Comparison of ENCODE assay signal across 41 mouse cellular contexts in the genomic region with DNA sequence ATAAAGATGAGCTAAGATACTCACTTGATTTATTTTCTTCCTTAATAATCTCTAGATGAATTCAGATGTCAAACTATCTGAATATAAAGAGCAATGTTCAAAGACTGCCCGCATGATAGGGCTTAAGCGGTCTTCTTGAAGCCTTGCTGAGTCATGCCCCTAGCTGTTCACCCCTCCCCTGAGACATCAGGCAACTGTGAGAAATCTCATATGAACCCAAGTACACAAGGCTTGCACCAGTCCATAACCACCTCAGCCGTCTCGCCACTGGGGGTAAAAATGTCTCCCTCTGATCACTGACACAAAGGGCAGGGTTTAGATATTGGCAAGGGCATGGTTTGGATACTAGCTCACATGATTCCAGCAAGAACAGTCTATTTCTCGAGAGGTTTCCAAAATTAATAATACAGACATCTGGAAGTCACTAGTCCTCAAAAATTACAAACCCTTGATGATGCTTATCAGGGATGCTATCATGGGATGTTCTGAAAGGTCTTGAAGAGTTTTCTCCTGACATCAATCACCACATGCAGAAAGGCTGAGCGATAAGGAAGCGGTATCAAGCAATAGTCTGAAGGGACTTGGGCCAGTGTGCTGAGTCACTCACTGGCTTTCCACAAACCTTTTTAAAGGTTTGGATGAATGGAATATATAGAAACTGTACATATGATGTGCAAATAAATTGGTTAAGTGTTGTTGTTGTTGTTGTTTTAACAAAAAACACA. TPM values are rescaled to one million over a fixed set of nuclear protein-coding genes. Genes with fewer than 3 reads are reported as not detected.
DNase-seq lines count a peak whose midpoint lies in the region; ATAC-seq and TF ChIP-seq lines count a peak whose summit lies in the region.
"Had no signal": no experiment of that assay in that cellular context is flagged by ENCODE, and none has a peak within 500 bp of the region (broad histone marks: within the 10 kb centered on the region; RNA-seq: fewer than 3 reads in every experiment).

No protein-coding gene starts in this region.

- TF ChIP-seq RAD21 in MEL (IDR thresholded peaks at IDR 0.05; ENCODE audit: low read depth, low read length) = no peak

- H3K9ac ChIP-seq in MEL (ENCODE audit: control insufficient read depth, low read depth, low read length, poor library complexity, severe bottlenecking) = no peak overlapping the region
- no peak overlapping the region for H3K9ac ChIP-seq in midbrain, embryonic 11.5 days (ENCODE audit: low read length)
- H3K9ac ChIP-seq: kidney, embryonic 15.5 days; liver, embryonic 14.5 days; midbrain, embryonic 13.5 days; neural tube, embryonic 15.5 days had no signal

- peak; percentile 76 for DNase-seq in 3T3-L1 (ENCODE audit: low read depth, low spot score)
- DNase-seq in MEL (ENCODE audit: low read depth, low spot score) = peak; percentile 6
- no peak for DNase-seq in kidney, postnatal 10 days
- no peak for DNase-seq in midbrain, embryonic 11.5 days (ENCODE audit: low spot score, missing footprints)
- no peak for DNase-seq in yolk sac, embryonic 10.5 days (ENCODE audit: low spot score)
- DNase-seq: adrenal gland, postnatal 14 days; cerebellum, adult 18-20 months; cerebellum, postnatal 10 days; gastrocnemius, postnatal 36 days; heart, postnatal 14 days; kidney, adult 18-20 months; kidney, postnatal 36 days; layer of hippocampus, postnatal 36 days; liver; lung, adult 2 months; lung, postnatal 10 days; retina, postnatal 1 day; right cerebral cortex, postnatal 14 days had no signal

- no peak for TF ChIP-seq EP300 in MEL (IDR thresholded peaks at IDR 0.05; ENCODE audit: low read depth in 1 of 2, low read length in 2 of 2)

- no peak overlapping the region for H3K4me2 ChIP-seq in midbrain, embryonic 11.5 days
- H3K4me2 ChIP-seq: kidney, embryonic 15.5 days; midbrain, embryonic 13.5 days; neural tube, embryonic 15.5 days had no signal

- no peaks in the 10 kb centered on the region; a peak in 2 of 4 replicates for H3K27me3 ChIP-seq in MEL (ENCODE audit: control insufficient read depth in 1 of 2, insufficient read depth in 2 of 2, low read length in 2 of 2)
- H3K27me3 ChIP-seq in midbrain, embryonic 11.5 days (ENCODE audit: control insufficient read depth, insufficient read depth, low read length) = no peaks in the 10 kb centered on the region
- H3K27me3 ChIP-seq: kidney, embryonic 15.5 days; midbrain, embryonic 13.5 days; neural tube, embryonic 15.5 days had no signal

- 91% methylated on average over 7 of the region's 7 CpGs for WGBS in midbrain, embryonic 11.5 days

- no peaks in the 10 kb centered on the region for H3K79me2 ChIP-seq in MEL (ENCODE audit: control insufficient read depth, insufficient read depth, low read length, poor library complexity)

- TF ChIP-seq POLR2A in MEL (IDR thresholded peaks at IDR 0.05; ENCODE audit: control insufficient read depth in 1 of 2, insufficient read depth in 1 of 2, low read depth in 1 of 2, low read length in 2 of 2, poor library complexity in 1 of 2) = no peak
- TF ChIP-seq POLR2A in embryonic fibroblast, embryonic 13.5 days (IDR thresholded peaks at IDR 0.05; ENCODE audit: low read depth, low read length) = no peak

- ATAC-seq in megakaryocyte-erythroid progenitor cell, adult 5-6 weeks (replicated peaks; ENCODE audit: low FRiP score, low TSS enrichment, poor library complexity, severe bottlenecking) = peak; percentile 50; the same call in 1 of the 2 replicates
- no peak for ATAC-seq in midbrain, embryonic 11.5 days (ENCODE audit: low FRiP score)
- ATAC-seq: forebrain, embryonic 14.5 days; hindbrain, embryonic 16.5 days; midbrain, embryonic 13.5 days had no signal

- no peak overlapping the region for H3K4me3 ChIP-seq in MEL (ENCODE audit: control insufficient read depth in 1 of 2, insufficient read depth in 1 of 2, low read depth in 2 of 2, low read length in 2 of 2)
- no peak overlapping the region for H3K4me3 ChIP-seq in embryonic fibroblast, embryonic 13.5 days (ENCODE audit: insufficient read depth, low read length)
- H3K4me3 ChIP-seq in midbrain, embryonic 11.5 days (ENCODE audit: low read depth, low read length) = no peak overlapping the region
- H3K4me3 ChIP-seq: kidney, embryonic 15.5 days; midbrain, embryonic 13.5 days; neural tube, embryonic 15.5 days had no signal

- TF ChIP-seq CTCF in MEL (IDR thresholded peaks at IDR 0.05 in 2 of 3, conservative IDR thresholded peaks at IDR 0.05 in 1 of 3; ENCODE audit: control insufficient read depth in 1 of 3, insufficient read depth in 1 of 3, low read depth in 2 of 3, low read length in 3 of 3, poor library complexity in 1 of 3, severe bottlenecking in 1 of 3) = no peak
- no peak for TF ChIP-seq CTCF in embryonic fibroblast, embryonic 13.5 days (IDR thresholded peaks at IDR 0.05; ENCODE audit: borderline replicate concordance, insufficient read depth, low read length)

- H3K9me3 ChIP-seq in MEL (replicated peaks; ENCODE audit: insufficient read depth, low read length) = no peaks in the 10 kb centered on the region
- no peaks in the 10 kb centered on the region for H3K9me3 ChIP-seq in midbrain, embryonic 11.5 days (ENCODE audit: control insufficient read depth, low read length)
- H3K9me3 ChIP-seq: kidney, embryonic 15.5 days; midbrain, embryonic 13.5 days; neural tube, embryonic 15.5 days had no signal

- no peaks in the 10 kb centered on the region for H3K4me1 ChIP-seq in MEL (ENCODE audit: control insufficient read depth in 1 of 2, insufficient read depth in 2 of 2, low read length in 2 of 2)
- peaks cover 23% of the 10 kb centered on the region for H3K4me1 ChIP-seq in embryonic fibroblast, embryonic 13.5 days (ENCODE audit: control insufficient read depth, insufficient read depth, low read length)
- H3K4me1 ChIP-seq in midbrain, embryonic 11.5 days (ENCODE audit: control insufficient read depth, insufficient read depth, low read length) = peaks cover 17% of the 10 kb centered on the region

- H3K27ac ChIP-seq in MEL (ENCODE audit: control insufficient read depth, low read depth, low read length) = no peak overlapping the region
- peak overlapping the region; percentile 47 for H3K27ac ChIP-seq in embryonic fibroblast, embryonic 13.5 days (ENCODE audit: insufficient read depth, low read length)
- H3K27ac ChIP-seq in midbrain, embryonic 11.5 days (ENCODE audit: low read depth, low read length) = no peak overlapping the region
- H3K27ac ChIP-seq: kidney, embryonic 15.5 days; liver, embryonic 14.5 days; midbrain, embryonic 13.5 days; neural tube, embryonic 15.5 days had no signal

- no peaks in the 10 kb centered on the region for H3K36me3 ChIP-seq in MEL (ENCODE audit: control insufficient read depth in 1 of 2, insufficient read depth in 2 of 2, low read length in 2 of 2)
- H3K36me3 ChIP-seq in midbrain, embryonic 11.5 days (ENCODE audit: control insufficient read depth, insufficient read depth, low read length) = no peaks in the 10 kb centered on the region
- H3K36me3 ChIP-seq: kidney, embryonic 15.5 days; midbrain, embryonic 13.5 days; neural tube, embryonic 15.5 days had no signal

TF ChIP-seq in MEL, 35 proteins besides CTCF, POLR2A, EP300 and RAD21:
- TF ChIP-seq TAL1 (IDR thresholded peaks at IDR 0.05; ENCODE audit: low read length) (no peak), NRF1 (IDR thresholded peaks at IDR 0.05; ENCODE audit: insufficient read depth, low read depth, low read length, poor library complexity, severe bottlenecking) (no peak), MAX (IDR thresholded peaks at IDR 0.05; ENCODE audit: low read length) (no peak), RCOR1 (IDR thresholded peaks at IDR 0.05; ENCODE audit: low read depth, low read length) (no peak), ZC3H11A (IDR thresholded peaks at IDR 0.05; ENCODE audit: low read depth, low read length) (no peak), MYC (IDR thresholded peaks at IDR 0.05; ENCODE audit: low read depth, low read length) (no peak), E2F4 (IDR thresholded peaks at IDR 0.05; ENCODE audit: borderline replicate concordance, low read depth, low read length) (no peak), POLR2AphosphoS2 (IDR thresholded peaks at IDR 0.05; ENCODE audit: low read length) (no peak), USF2 (IDR thresholded peaks at IDR 0.05; ENCODE audit: borderline replicate concordance in 1 of 2, insufficient read depth in 1 of 2, low read depth in 1 of 2, low read length in 2 of 2) (no peak), ETS1 (IDR thresholded peaks at IDR 0.05; ENCODE audit: low read depth, low read length) (no peak), TBP (IDR thresholded peaks at IDR 0.05; ENCODE audit: low read depth, low read length) (no peak), POLR2AphosphoS5 (IDR thresholded peaks at IDR 0.05; ENCODE audit: borderline replicate concordance, low read depth, low read length) (no peak), GABPA (IDR thresholded peaks at IDR 0.05; ENCODE audit: low read depth, low read length) (no peak), MAZ (IDR thresholded peaks at IDR 0.05; ENCODE audit: low read depth, low read length) (no peak), GATA1 (IDR thresholded peaks at IDR 0.05; ENCODE audit: low read depth, low read length) (no peak), UBTF (IDR thresholded peaks at IDR 0.05; ENCODE audit: borderline replicate concordance, insufficient read depth, low read depth, low read length) (no peak), ZNF384 (IDR thresholded peaks at IDR 0.05; ENCODE audit: low read depth, low read length) (no peak)

RNA-seq across cellular contexts. Expression of a gene that starts 20.0 kb away (rescaled TPM):
- not detected in 2 replicates for total RNA-seq in MEL (2012; rRNA removed)
- polyA plus RNA-seq in MEL (2012; ENCODE audit: insufficient read depth in 1 of 2, insufficient read length in 2 of 2, low read depth in 1 of 2, low replicate concordance in 2 of 2, missing spikeins in 1 of 2) = not detected
- 168 and 276 TPM in 2 replicates for polyA plus RNA-seq in embryonic fibroblast, embryonic 13.5 days (2011; ENCODE audit: insufficient read length, low read depth, missing spikeins)
- not detected in 2 replicates for total RNA-seq in megakaryocyte-erythroid progenitor cell, adult 5-6 weeks (2014; fragmentation: Nextera tagmentation)
- total RNA-seq in megakaryocyte-erythroid progenitor cell, adult 5-6 weeks (2017) = not detected in 2 replicates
- polyA plus RNA-seq in midbrain, embryonic 11.5 days (2014; fragmentation: Nextera tagmentation; extraction: Ambion mirVana) = 4.2 and 4.8 TPM in 2 replicates
- total RNA-seq: monocyte, adult 5-6 weeks had no signal

RNA-seq across cellular contexts. Expression of a gene that starts 32.8 kb away (rescaled TPM):
- total RNA-seq in MEL (2012; rRNA removed) = not detected in 2 replicates
- not detected for polyA plus RNA-seq in MEL (2012; ENCODE audit: insufficient read depth in 1 of 2, insufficient read length in 2 of 2, low read depth in 1 of 2, low replicate concordance in 2 of 2, missing spikeins in 1 of 2)
- not detected in 2 replicates for polyA plus RNA-seq in embryonic fibroblast, embryonic 13.5 days (2011; ENCODE audit: insufficient read length, low read depth, missing spikeins)
- not detected in 2 replicates for total RNA-seq in megakaryocyte-erythroid progenitor cell, adult 5-6 weeks (2014; fragmentation: Nextera tagmentation)
- not detected in 2 replicates for total RNA-seq in megakaryocyte-erythroid progenitor cell, adult 5-6 weeks (2017)
- not detected in 2 replicates for polyA plus RNA-seq in midbrain, embryonic 11.5 days (2014; fragmentation: Nextera tagmentation; extraction: Ambion mirVana)
- total RNA-seq: adrenal gland, postnatal 14 days; ES-E14; gastrocnemius, adult 18-20 months; gastrocnemius, postnatal 36 days; heart, adult 8-10 months; heart, postnatal 14 days; layer of hippocampus, adult 8-10 months; layer of hippocampus, postnatal 36 days; left cerebral cortex, postnatal 14 days; monocyte, adult 5-6 weeks had no signal
- polyA plus RNA-seq: embryonic facial prominence, embryonic 11.5 days; forebrain, embryonic 14.5 days; frontal cortex, adult 2 months; heart, embryonic 14.5 days; hindbrain, embryonic 11.5 days; hindbrain, embryonic 16.5 days; intestine, embryonic 14.5 days; kidney, embryonic 15.5 days; limb, embryonic 11.5 days; liver, embryonic 14.5 days; lung, adult 2 months; midbrain, embryonic 13.5 days; neural tube, embryonic 15.5 days; small intestine, adult 2 months; stomach, embryonic 14.5 days; testis, adult 2 months had no signal

Comparison
In these comparisons a context has a peak if more than half of its experiments do, and no peak if none do; other contexts are left out.
1. DNase-seq: peak in 3T3-L1 (single experiment) and MEL (single experiment); none in kidney, postnatal 10 days (single experiment), midbrain, embryonic 11.5 days (single experiment) and yolk sac, embryonic 10.5 days (single experiment).
2. RNA of a gene that starts 20.0 kb away (polyA plus RNA-seq): 168 to 276 TPM in embryonic fibroblast, embryonic 13.5 days; 4.2 to 4.8 TPM in midbrain, embryonic 11.5 days and not detected in MEL; every median in the first group is over 10 times any median in the second.